Mouse (Mus musculus) hindbrain, embryonic 10.5 days (tissue): ENCODE data around the gene Phldb3. TPM values are rescaled to one million over a fixed set of nuclear protein-coding genes. Genes with fewer than 3 reads are reported as not detected.
A peak's percentile ranks its signal among the peaks of the same experiment; 100 is the strongest.

Experiments
- DNase-seq: peaks from one replicate; pipeline ENCODE4 v3.0.0-alpha.2; 2017; ENCODE audit warnings: low spot score
- H3K27ac ChIP-seq: fragments of 300-500 bp; sonication (generic); 2 replicates; pipeline ENCODE4 v1.5.1; 2016; ENCODE audit warnings: mild to moderate bottlenecking, moderate library complexity
- H3K27me3 ChIP-seq: fragments of 300-500 bp; sonication (generic); 2 replicates; pipeline ENCODE4 v1.6.1; 2016; ENCODE audit warnings: mild to moderate bottlenecking; ENCODE audit not compliant: poor library complexity, insufficient read depth, severe bottlenecking
- H3K36me3 ChIP-seq: fragments of 300-500 bp; sonication (generic); 2 replicates; pipeline ENCODE4 v1.6.1; 2016; ENCODE audit warnings: mild to moderate bottlenecking, moderate library complexity
- H3K4me1 ChIP-seq: fragments of 300-500 bp; sonication (generic); replicated peaks from 2 replicates; pipeline ENCODE4 v1.6.1; 2016; ENCODE audit warnings: mild to moderate bottlenecking
- H3K4me3 ChIP-seq: fragments of 300-500 bp; sonication (generic); 2 replicates; pipeline ENCODE4 v1.5.1; 2016; ENCODE audit warnings: mild to moderate bottlenecking, moderate library complexity
- H3K9me3 ChIP-seq: fragments of 300-500 bp; sonication (generic); 2 replicates; pipeline ENCODE4 v1.6.1; 2016; ENCODE audit warnings: mild to moderate bottlenecking, moderate library complexity
- WGBS: fragments of 180-500 bp; shearing (Covaris S2); methylation state at CpG from one replicate; pipeline ENCODE4 v1.1.7; 2016; 5-methylcytosine and 5-hydroxymethylcytosine counted together
- polyA plus RNA-seq: library from polyadenylated mRNA; unstranded; fragments of >200 nt; fragmentation: Nextera tagmentation; extraction: Ambion mirVana; gene quantifications from 2 replicates; pipeline ENCODE4 v1.2.1, GENCODE M21; 2016

The Phldb3 gene
- polyA plus RNA-seq, 1 experiment from 2014 or later = not detected

- no peak overlapping the region for H3K27ac ChIP-seq
- H3K4me1 ChIP-seq = peaks cover 18% of the 10 kb centered on the region
- no peaks in the 10 kb centered on the region for H3K36me3 ChIP-seq
- no peak for DNase-seq
- no peak overlapping the region for H3K4me3 ChIP-seq
- H3K9me3 ChIP-seq = peaks cover 14% of the 10 kb centered on the region; the same call in 1 of the 2 replicates
- peaks cover 44% of the 10 kb centered on the region for H3K27me3 ChIP-seq
- WGBS = 85% methylated on average over 6 of the region's 6 CpGs
Observed at GRCm38 (mm10) chr7:24584876-24585275, 25.7 kb upstream of the Phldb3 start.

GRCm38 (mm10) chr7:24585995-24586394 lies 24.6 kb upstream of the Phldb3 start:
- Histone ChIP-seq H3K4me3 (0 out of 2 replicates have a peak overlapping the region, but pooled peaks have one; percentile 23), H3K27ac (no peak overlapping the region)
- WGBS = 32% methylated on average over 16 of the region's 16 CpGs

GRCm38 (mm10) chr7:24586828-24587227 lies 23.7 kb upstream of the Phldb3 start:
- H3K36me3 ChIP-seq = no peaks in the 10 kb centered on the region
- peak; percentile 27 for DNase-seq
- H3K4me3 ChIP-seq = peak overlapping the region; percentile 56
- peaks cover 14% of the 10 kb centered on the region; the same call in 1 of the 2 replicates for H3K9me3 ChIP-seq
- peaks cover 18% of the 10 kb centered on the region for H3K4me1 ChIP-seq
- peaks cover 44% of the 10 kb centered on the region for H3K27me3 ChIP-seq
- WGBS = 7% methylated on average over 8 of the region's 8 CpGs
- H3K27ac ChIP-seq = 0 out of 2 replicates have a peak overlapping the region, but pooled peaks have one; percentile 82

More at GRCm38 (mm10) chr7:24585995-24586394, 24.6 kb upstream of the Phldb3 start:
- DNase-seq = no peak
- no peaks in the 10 kb centered on the region for H3K36me3 ChIP-seq
- peaks cover 14% of the 10 kb centered on the region; the same call in 1 of the 2 replicates for H3K9me3 ChIP-seq
- peaks cover 44% of the 10 kb centered on the region for H3K27me3 ChIP-seq
- peaks cover 18% of the 10 kb centered on the region for H3K4me1 ChIP-seq

GRCm38 (mm10) chr7:24587330-24588105 lies 23.0 kb upstream of the Phldb3 start, which contains the start of the genes Ethe1 and Zfp575:
Ethe1 (plus strand) TSS chr7:24587543.
Zfp575 (minus strand) TSS chr7:24587641.
- Histone ChIP-seq H3K9me3 (peaks cover 14% of the 10 kb centered on the region; the same call in 1 of the 2 replicates), H3K4me3 (peak within 1 kb of the TSS; percentile 56), H3K27me3 (peaks cover 44% of the 10 kb centered on the region), H3K27ac (peak within 1 kb of the TSS; percentile 82), H3K4me1 (peaks cover 18% of the 10 kb centered on the region), H3K36me3 (no peaks in the 10 kb centered on the region)
- peak; percentile 79 for DNase-seq
- WGBS = 6% methylated on average over 30 of the region's 30 CpGs

GRCm38 (mm10) chr7:24588336-24588735 lies 22.2 kb upstream of the Phldb3 start:
- no peak overlapping the region for H3K27ac ChIP-seq
- H3K9me3 ChIP-seq = peaks cover 14% of the 10 kb centered on the region; the same call in 1 of the 2 replicates
- WGBS = 92% methylated on average over 13 of the region's 13 CpGs
- H3K27me3 ChIP-seq = peaks cover 44% of the 10 kb centered on the region
- no peak for DNase-seq
- H3K36me3 ChIP-seq = no peaks in the 10 kb centered on the region
- H3K4me3 ChIP-seq = no peak overlapping the region
- H3K4me1 ChIP-seq = peaks cover 20% of the 10 kb centered on the region

GRCm38 (mm10) chr7:24591735-24592134 lies 18.8 kb upstream of the Phldb3 start:
- Histone ChIP-seq H3K4me3 (no peak overlapping the region), H3K4me1 (peaks cover 34% of the 10 kb centered on the region), H3K36me3 (no peaks in the 10 kb centered on the region), H3K9me3 (no peaks in the 10 kb centered on the region), H3K27ac (no peak overlapping the region), H3K27me3 (peaks cover 36% of the 10 kb centered on the region)
- DNase-seq = no peak
- WGBS = 79% methylated on average over 5 of the region's 5 CpGs

- no peak for DNase-seq
- no peaks in the 10 kb centered on the region for H3K9me3 ChIP-seq
- peaks cover 30% of the 10 kb centered on the region for H3K4me1 ChIP-seq
- no peaks in the 10 kb centered on the region for H3K36me3 ChIP-seq
- H3K4me3 ChIP-seq = no peak overlapping the region
- WGBS = 66% methylated on average over 4 of the region's 4 CpGs
- H3K27ac ChIP-seq = no peak overlapping the region
- H3K27me3 ChIP-seq = peaks cover 32% of the 10 kb centered on the region
Observed at GRCm38 (mm10) chr7:24592163-24592562, 18.4 kb upstream of the Phldb3 start.

- WGBS = 85% methylated on average over 6 of the region's 6 CpGs
- Histone ChIP-seq H3K4me3 (no peak overlapping the region), H3K9me3 (no peaks in the 10 kb centered on the region), H3K27me3 (peaks cover 25% of the 10 kb centered on the region), H3K4me1 (peaks cover 23% of the 10 kb centered on the region), H3K27ac (no peak overlapping the region), H3K36me3 (no peaks in the 10 kb centered on the region)
- no peak for DNase-seq
Observed at GRCm38 (mm10) chr7:24592781-24593180, 17.8 kb upstream of the Phldb3 start.

GRCm38 (mm10) chr7:24593621-24594308 lies 16.8 kb upstream of the Phldb3 start:
- Histone ChIP-seq H3K27ac (peak overlapping the region; percentile 81), H3K4me3 (peak overlapping the region; percentile 77), H3K4me1 (peaks cover 22% of the 10 kb centered on the region), H3K27me3 (peaks cover 20% of the 10 kb centered on the region), H3K36me3 (no peaks in the 10 kb centered on the region), H3K9me3 (no peaks in the 10 kb centered on the region)
- peak; percentile 75 for DNase-seq
- 2% methylated on average over 39 of the region's 39 CpGs for WGBS

- H3K27ac ChIP-seq = peak overlapping the region; percentile 81; the same call in 1 of the 2 replicates
- no peaks in the 10 kb centered on the region for H3K9me3 ChIP-seq
- peaks cover 22% of the 10 kb centered on the region for H3K4me1 ChIP-seq
- H3K4me3 ChIP-seq = peak overlapping the region; percentile 77
- peak; percentile 40 for DNase-seq
- 1% methylated on average over 13 of the region's 13 CpGs for WGBS
- peaks cover 20% of the 10 kb centered on the region for H3K27me3 ChIP-seq
- H3K36me3 ChIP-seq = no peaks in the 10 kb centered on the region
Observed at GRCm38 (mm10) chr7:24594309-24594803, 16.2 kb upstream of the Phldb3 start.

- no peaks in the 10 kb centered on the region for H3K36me3 ChIP-seq
- no peak overlapping the region for H3K4me3 ChIP-seq
- peaks cover 22% of the 10 kb centered on the region for H3K4me1 ChIP-seq
- H3K27ac ChIP-seq = no peak overlapping the region
- peaks cover 20% of the 10 kb centered on the region for H3K27me3 ChIP-seq
- 83% methylated on average over 2 of the region's 2 CpGs for WGBS
- no peak for DNase-seq
- no peaks in the 10 kb centered on the region for H3K9me3 ChIP-seq
Observed at GRCm38 (mm10) chr7:24595464-24595863, 15.1 kb upstream of the Phldb3 start.

- H3K27ac ChIP-seq = no peak overlapping the region
- peaks cover 35% of the 10 kb centered on the region for H3K4me1 ChIP-seq
- H3K36me3 ChIP-seq = no peaks in the 10 kb centered on the region
- H3K9me3 ChIP-seq = no peaks in the 10 kb centered on the region
- H3K27me3 ChIP-seq = peaks cover 20% of the 10 kb centered on the region
- WGBS = 79% methylated on average over 4 of the region's 4 CpGs
- H3K4me3 ChIP-seq = no peak overlapping the region
- no peak for DNase-seq
Observed at GRCm38 (mm10) chr7:24598121-24598520, 12.4 kb upstream of the Phldb3 start.
